Mouse (Mus musculus): Measurements from ENCODE around the gene Spin2f.
"Not testable (repeated sequence)": the region's sequence is repeated elsewhere in the genome, so short reads cannot be mapped to it uniquely, and the experiment has no call there.

DNA sequence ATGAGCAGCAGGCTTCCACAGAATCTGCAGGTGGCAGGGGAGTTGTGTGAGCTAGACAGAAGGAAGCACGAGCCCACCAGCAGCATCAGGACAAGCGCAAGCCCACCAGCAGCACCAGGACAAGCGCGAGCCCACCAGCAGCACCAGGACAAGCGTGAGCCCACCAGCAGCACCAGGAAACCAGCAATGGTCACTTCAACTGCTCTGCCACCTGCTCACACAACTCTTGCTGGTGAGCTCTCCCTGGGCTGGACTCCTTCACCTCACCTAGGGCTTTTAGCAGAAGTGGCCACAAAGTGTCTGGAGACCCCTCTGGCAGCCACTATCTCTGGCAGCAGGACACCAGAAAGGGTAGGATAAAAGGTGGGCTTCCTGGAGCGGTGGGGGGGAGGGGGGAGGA lies at the start of gene Spin2f:
- TF ChIP-seq CTCF (IDR thresholded peaks at IDR 0.05; ENCODE audit: borderline replicate concordance, insufficient read depth, low read length); POLR2A (IDR thresholded peaks at IDR 0.05; ENCODE audit: low read depth, low read length): not testable (repeated sequence)
